In the genomic region with DNA sequence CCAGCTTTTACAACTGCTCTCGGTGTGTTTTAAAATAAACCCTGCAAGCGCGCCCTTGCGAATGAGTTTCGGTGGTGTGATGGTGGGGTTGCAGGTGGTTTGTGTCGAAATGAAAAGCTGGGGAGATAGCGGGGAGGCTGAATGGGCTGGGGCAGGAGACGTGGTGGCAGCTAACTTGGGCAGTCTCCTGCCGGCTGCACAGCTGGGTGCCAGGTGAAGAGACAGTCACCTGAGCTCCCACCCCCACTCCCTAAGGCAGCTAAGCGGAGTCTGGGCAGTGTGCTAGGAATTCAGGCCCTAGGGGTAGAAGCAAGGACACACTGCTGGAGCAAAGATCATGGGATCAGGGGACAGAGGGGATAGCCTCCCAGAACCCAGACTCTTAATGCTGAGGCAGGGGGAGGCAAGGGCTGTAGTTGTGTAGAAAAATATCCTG, we compare ENCODE assay signal across 9 mouse cellular contexts. TPM values are rescaled to one million over a fixed set of nuclear protein-coding genes. Genes with fewer than 3 reads are reported as not detected.
DNase-seq lines count a peak whose midpoint lies in the region; ATAC-seq and TF ChIP-seq lines count a peak whose summit lies in the region.
"Had no signal": no experiment of that assay in that cellular context is flagged by ENCODE, and none has a peak within 500 bp of the region (broad histone marks: within the 10 kb centered on the region; RNA-seq: fewer than 3 reads in every experiment).

No protein-coding gene starts in this region.

- ATAC-seq in hindbrain, embryonic 12.5 days (ENCODE audit: low FRiP score), result no peak
- no peak for ATAC-seq in liver, embryonic 16.5 days (ENCODE audit: low read depth)
- ATAC-seq in megakaryocyte-erythroid progenitor cell, adult 5-6 weeks (replicated peaks; ENCODE audit: low FRiP score, low TSS enrichment, poor library complexity, severe bottlenecking), result no peak

- H3K9me3 ChIP-seq in hindbrain, embryonic 12.5 days (replicated peaks), result no peaks in the 10 kb centered on the region
- no peaks in the 10 kb centered on the region for H3K9me3 ChIP-seq in liver, embryonic 16.5 days (replicated peaks; ENCODE audit: control insufficient read depth, low read length)

- no peaks in the 10 kb centered on the region for H3K36me3 ChIP-seq in hindbrain, embryonic 12.5 days
- H3K36me3 ChIP-seq in liver, embryonic 16.5 days (ENCODE audit: control insufficient read depth, insufficient read depth), result no peaks in the 10 kb centered on the region

- no peak overlapping the region for H3K27ac ChIP-seq in layer of hippocampus, adult 2 months
- no peak overlapping the region for H3K27ac ChIP-seq in brown adipose tissue, adult 24 weeks (replicated peaks; ENCODE audit: low read depth, low read length)
- no peak overlapping the region for H3K27ac ChIP-seq in hindbrain, embryonic 12.5 days
- H3K27ac ChIP-seq in liver, embryonic 16.5 days (ENCODE audit: low read length), result no peak overlapping the region

- TF ChIP-seq CTCF in layer of hippocampus, adult 2 months (conservative IDR thresholded peaks at IDR 0.05), result no peak

- WGBS in hindbrain, embryonic 12.5 days, result 10% methylated on average over 10 of the region's 10 CpGs
- 5% methylated on average over 10 of the region's 10 CpGs for WGBS in liver, embryonic 16.5 days (ENCODE audit: insufficient replicate concordance)

- peaks cover 11% of the 10 kb centered on the region; the same call in 1 of the 2 replicates for H3K27me3 ChIP-seq in hindbrain, embryonic 12.5 days
- H3K27me3 ChIP-seq in liver, embryonic 16.5 days (ENCODE audit: control insufficient read depth, insufficient read depth, low read depth, low read length), result no peaks in the 10 kb centered on the region

- peak overlapping the region; percentile 67 for H3K4me2 ChIP-seq in hindbrain, embryonic 12.5 days (replicated peaks)
- H3K4me2 ChIP-seq in liver, embryonic 16.5 days (ENCODE audit: low read depth, low read length), result peak overlapping the region; percentile 51

- H3K4me3 ChIP-seq in layer of hippocampus, adult 2 months, result peak overlapping the region; percentile 45
- peak overlapping the region; percentile 40 for H3K4me3 ChIP-seq in brown adipose tissue, adult 24 weeks (ENCODE audit: insufficient read depth, low read depth, low read length)
- peak overlapping the region; percentile 36 for H3K4me3 ChIP-seq in hindbrain, embryonic 12.5 days
- peak overlapping the region; percentile 40 for H3K4me3 ChIP-seq in liver, embryonic 16.5 days (ENCODE audit: low read depth, low read length)
- H3K4me3 ChIP-seq: myocyte had no signal

- peak overlapping the region; percentile 41 for H3K9ac ChIP-seq in hindbrain, embryonic 12.5 days
- no peak overlapping the region for H3K9ac ChIP-seq in liver, embryonic 16.5 days (ENCODE audit: low read depth, low read length)

- DNase-seq in layer of hippocampus, adult 2 months (ENCODE audit: low spot score in 2 of 2), result no peak
- no peak for DNase-seq in layer of hippocampus, adult 8-10 months (ENCODE audit: low spot score in 2 of 2)
- DNase-seq in MN1 (ENCODE audit: low spot score), result no peak
- no peak for DNase-seq in left cerebral cortex, adult 18-20 months (ENCODE audit: low spot score in 2 of 2)

- peaks cover 3% of the 10 kb centered on the region; the same call in 1 of the 2 replicates for H3K4me1 ChIP-seq in brown adipose tissue, adult 24 weeks (ENCODE audit: control insufficient read depth, insufficient read depth, insufficient read length, low read length)
- H3K4me1 ChIP-seq in hindbrain, embryonic 12.5 days, result peaks cover 10% of the 10 kb centered on the region
- no peaks in the 10 kb centered on the region for H3K4me1 ChIP-seq in liver, embryonic 16.5 days (ENCODE audit: control insufficient read depth, low read depth, low read length)

RNA-seq across cellular contexts. Expression of gene Prlr, which starts 1.1 kb away (rescaled TPM):
- total RNA-seq in layer of hippocampus, adult 2 months (2021), result 1 to 10 TPM; 3.5 to 4.3 TPM
- total RNA-seq in layer of hippocampus, adult 8-10 months (2022), result 1 to 10 TPM; 3.3 to 5.7 (median 5.2) TPM
- polyA plus RNA-seq in brown adipose tissue, adult 24 weeks (2012; ENCODE audit: insufficient read depth, insufficient read length, missing spikeins), result 0.13 and 0.16 TPM in 2 replicates
- 0.35 and 0.46 TPM in 2 replicates for polyA plus RNA-seq in hindbrain, embryonic 12.5 days (2016; fragmentation: Nextera tagmentation; extraction: Ambion mirVana)
- 0.20 and 0.44 TPM in 2 replicates for polyA plus RNA-seq in liver, embryonic 16.5 days (2015; fragmentation: Nextera tagmentation; extraction: Ambion mirVana)
- total RNA-seq in left cerebral cortex, adult 18-20 months (2021), result 1 to 10 TPM in 1 of 2 experiments, under 1 TPM in 1; 0.95 to 1.7 TPM
- total RNA-seq in megakaryocyte-erythroid progenitor cell, adult 5-6 weeks (2014; fragmentation: Nextera tagmentation), result 0.11 TPM in 1 of 2 replicates, not detected in the other
- not detected in 2 replicates for total RNA-seq in megakaryocyte-erythroid progenitor cell, adult 5-6 weeks (2017)
- polyA plus RNA-seq: myocyte had no signal
